Mouse (Mus musculus) v-Abl transformed pro-B cells (cell line): ENCODE data around the gene Nlgn2.

Source experiments
- in situ Hi-C, 2 experiments: fragments of 400-800 bp; cut with MboI; formaldehyde crosslinking; loops; one replicate each; pipeline ENCODE4 v1.15.1; 2025; ENCODE audit not compliant: unreplicated experiment in 2 of 2

Gene Nlgn2

GRCm38 (mm10) chr11:69835326-69835965 is 2.1 kb downstream of the Nlgn2 start:
- in situ Hi-C loops: no loop called here

DNA sequence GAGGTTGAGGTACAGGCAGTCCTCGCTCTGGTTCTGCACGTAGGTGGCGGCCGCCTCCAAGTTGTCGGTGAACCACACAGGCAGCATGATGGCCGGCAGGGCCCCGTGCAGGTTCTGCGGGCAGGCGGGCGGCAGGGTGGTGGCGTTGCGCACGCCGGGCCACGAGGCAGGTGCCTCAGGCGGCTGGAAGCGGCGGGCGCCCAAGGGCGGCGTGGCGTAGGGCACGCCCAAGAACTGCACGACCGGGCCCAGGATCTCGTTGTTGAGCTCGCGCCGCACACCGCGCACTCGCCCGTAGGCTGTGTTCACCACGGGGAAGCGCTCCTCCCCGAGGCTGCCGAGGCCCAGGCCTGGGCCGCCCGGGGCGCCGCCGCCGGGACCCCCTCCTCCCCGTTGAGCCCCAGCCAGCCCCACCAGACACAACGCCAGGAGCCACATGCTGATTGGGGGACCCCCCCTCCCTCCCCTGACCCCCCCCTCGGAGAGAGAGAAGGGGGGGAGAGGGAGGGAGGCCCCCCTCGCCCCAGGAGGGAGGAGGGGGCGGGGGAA is 3.5 kb downstream of the Nlgn2 start:
- in situ Hi-C loops: no loop called here

GRCm38 (mm10) chr11:69833554-69833953 is 4.0 kb downstream of the Nlgn2 start:
- in situ Hi-C loops: no loop called here

GRCm38 (mm10) chr11:69828832-69829231 is 8.8 kb downstream of the Nlgn2 start:
- in situ Hi-C loops: no loop called here

DNA sequence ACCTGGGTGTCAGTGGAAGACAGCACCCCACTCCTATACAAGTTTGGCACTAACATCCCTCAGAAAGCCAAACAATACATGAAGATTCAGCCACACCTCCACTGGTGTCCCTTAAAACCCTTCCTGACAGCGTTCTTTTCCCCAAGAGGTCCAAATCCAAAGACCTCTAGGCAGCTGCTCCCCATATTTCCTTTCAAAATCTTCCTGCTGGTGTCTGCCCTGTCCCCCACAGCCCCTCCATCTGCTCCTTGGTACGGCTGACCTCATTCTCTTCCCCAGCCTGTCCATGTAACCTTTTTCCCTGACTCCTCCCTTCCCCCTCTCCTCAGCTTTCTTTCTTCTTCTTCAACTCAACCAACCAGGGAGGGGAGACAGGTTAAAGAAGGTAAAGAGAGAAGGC is 14.1 kb downstream of the Nlgn2 start:
- in situ Hi-C loops: no loop called here

DNA sequence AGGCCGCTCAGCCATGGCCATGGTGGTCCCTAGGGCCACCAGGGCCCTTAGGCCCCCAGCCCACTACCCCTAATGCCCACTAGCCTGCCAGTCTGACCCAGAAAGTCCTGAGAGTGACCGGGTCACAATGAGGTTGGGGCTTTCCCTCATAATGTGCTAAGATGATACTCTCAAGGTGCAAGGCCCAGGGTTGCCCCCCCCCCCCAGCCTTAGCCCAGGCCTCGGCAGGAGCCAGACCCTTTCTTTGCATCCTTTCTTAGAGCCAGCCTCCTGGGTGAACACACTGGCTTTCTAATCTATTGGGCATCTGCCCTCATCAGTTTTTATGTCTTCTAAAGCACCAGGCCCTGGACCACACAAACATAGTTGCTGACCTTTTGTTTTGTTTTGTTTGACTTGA is 15.5 kb downstream of the Nlgn2 start, which contains the start of gene Spem1:
TSS of gene Spem1 (minus strand) at position 101 of the 400 bp plus-strand sequence.
- in situ Hi-C loops: no loop called here

- in situ Hi-C loops: no loop called here
These were observed 18.7 kb downstream of the Nlgn2 start for GRCm38 (mm10) chr11:69818871-69819270.

- in situ Hi-C loops: no loop called here
These were observed 19.2 kb downstream of the Nlgn2 start, which contains the start of gene Spem2 for GRCm38 (mm10) chr11:69818365-69818764. Gene Spem2 (minus strand): TSS chr11:69818465.

GRCm38 (mm10) chr11:69816520-69816919 is 21.1 kb downstream of the Nlgn2 start:
- in situ Hi-C loops: no loop called here

DNA sequence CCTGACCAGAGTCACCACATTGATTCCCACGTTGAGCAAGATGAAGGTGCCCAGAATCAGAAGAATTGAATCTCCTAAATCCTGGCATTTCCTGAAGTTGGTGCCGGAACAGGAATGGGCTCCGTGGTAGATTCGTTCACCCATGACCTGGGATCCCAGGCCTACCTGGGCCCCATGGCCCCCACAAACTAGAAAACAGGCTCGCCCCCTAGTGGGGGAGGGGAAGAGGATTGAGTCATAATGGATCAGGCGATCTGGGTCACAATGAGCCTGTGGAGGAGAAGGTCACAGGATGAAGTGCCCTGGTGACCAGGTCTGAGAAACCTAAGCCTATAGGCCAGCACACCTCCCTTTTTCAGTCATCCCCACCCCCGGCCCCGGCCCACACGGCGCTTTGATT is 22.4 kb downstream of the Nlgn2 start, which contains the start of gene Gm39566:
TSS of gene Gm39566 (minus strand) at position 144 of the 400 bp plus-strand sequence.
- in situ Hi-C loops: no loop called here

DNA sequence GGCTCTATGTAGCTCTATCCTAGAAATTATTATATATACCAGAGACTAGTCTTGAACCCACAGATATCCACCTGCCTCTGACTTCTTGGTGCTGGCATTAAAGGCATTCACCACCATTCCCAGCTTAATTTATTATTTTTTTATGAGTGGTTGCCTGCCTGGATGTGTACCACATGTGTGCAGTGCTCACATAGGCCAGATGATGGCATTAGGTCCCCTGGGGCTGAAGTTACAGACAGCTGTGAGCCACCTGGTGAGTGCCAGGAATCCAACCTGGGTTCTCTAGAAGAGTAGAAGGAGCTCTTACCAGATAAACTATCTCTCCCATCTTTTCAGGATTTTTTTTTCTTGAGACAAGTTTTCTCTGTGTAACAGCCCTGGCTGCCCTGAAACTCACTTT is 27.3 kb downstream of the Nlgn2 start:
- in situ Hi-C loops: no loop called here

DNA sequence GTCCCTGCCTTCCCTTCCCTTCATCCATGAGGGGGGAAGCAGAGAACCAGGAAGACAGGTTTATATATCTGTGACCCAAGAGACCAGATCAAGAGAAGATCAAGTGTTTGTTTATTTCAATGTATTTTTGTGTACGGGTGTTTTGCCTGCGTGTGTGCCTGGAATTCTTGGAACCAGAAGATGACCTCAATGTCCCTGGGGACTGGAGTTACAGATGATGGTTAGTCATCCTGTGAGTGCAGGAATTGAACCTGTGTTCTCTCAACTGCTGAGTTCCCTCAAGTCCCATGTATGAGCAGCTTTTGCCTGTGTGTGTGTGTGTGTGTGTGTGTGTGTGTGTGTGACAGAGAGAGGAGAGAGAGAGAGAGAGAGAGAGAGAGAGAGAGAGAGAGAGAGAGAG is 29.9 kb downstream of the Nlgn2 start:
- in situ Hi-C loops: loop anchor here in 1 of 2 experiments (5.0 kb wide), 2 partner anchors 35 to 70 kb away; partner anchors contain the start of gene Tmem95

GRCm38 (mm10) chr11:69806378-69806777 is 31.2 kb downstream of the Nlgn2 start:
- in situ Hi-C loops: loop anchor here in 1 of 2 experiments (5.0 kb wide), 2 partner anchors 36 to 71 kb away; partner anchors contain the start of gene Tmem95

DNA sequence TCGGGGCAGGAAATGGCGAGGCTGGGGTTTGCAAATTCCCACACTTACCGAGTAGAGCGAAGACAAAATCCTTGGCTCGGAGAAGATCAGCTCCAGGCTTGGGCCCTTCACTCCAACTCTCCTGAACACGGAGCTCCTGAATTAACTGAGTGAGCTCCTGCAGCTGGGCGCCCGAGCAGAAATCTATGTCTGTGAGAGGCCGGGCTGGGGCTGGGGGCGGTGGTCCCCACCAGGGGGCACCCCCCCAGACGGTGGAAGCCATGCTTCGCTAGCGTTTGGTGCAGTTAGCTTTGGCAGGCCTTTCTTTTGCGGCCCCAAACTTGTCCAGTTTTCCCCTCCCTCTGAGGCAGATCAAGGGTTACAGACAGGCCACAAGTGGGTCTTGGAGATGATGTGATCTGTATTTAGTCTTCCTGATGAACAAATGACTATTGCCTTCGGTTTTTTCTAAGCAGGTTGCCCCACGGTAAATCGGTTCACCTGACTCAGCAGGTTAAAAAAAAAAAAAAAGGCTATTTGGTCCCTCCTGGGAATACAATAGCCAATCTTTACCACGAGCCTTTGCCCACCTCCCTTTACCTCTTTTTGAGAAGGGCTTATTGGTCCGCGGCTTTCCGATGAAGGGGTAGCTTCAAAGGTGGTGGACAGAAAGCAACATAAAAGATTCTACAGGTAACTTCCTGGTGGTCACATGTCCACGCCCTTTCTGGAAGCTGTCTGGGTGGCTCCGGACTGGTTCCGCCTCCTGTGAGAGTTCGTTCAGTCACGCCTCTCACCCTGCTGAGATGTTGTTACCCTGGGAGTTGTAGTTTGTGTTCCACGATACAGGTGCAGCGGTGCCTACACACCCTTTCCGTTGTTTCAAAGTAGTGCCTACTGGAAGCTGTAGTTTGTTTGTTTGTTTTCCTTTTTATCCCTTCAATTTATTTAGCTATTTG is 32.3 kb downstream of the Nlgn2 start, which contains the start of gene Tmem102:
TSS of gene Tmem102 (minus strand) at position 653 of the 938 bp plus-strand sequence.
- in situ Hi-C loops: loop anchor here (5.0 kb wide), 3 partner anchors 37 to 72 kb away; partner anchors contain the start of genes Polr2a (in 2 of the 2) and Tmem95 (in 2 of the 2)

- in situ Hi-C loops: loop anchor here (5.0 kb wide), 2 partner anchors 47 to 73 kb away; partner anchors contain the start of genes Polr2a (in 2 of the 2) and Tmem95 (in 1 of the 2)
These were observed 33.0 kb downstream of the Nlgn2 start for GRCm38 (mm10) chr11:69804652-69804940.

DNA sequence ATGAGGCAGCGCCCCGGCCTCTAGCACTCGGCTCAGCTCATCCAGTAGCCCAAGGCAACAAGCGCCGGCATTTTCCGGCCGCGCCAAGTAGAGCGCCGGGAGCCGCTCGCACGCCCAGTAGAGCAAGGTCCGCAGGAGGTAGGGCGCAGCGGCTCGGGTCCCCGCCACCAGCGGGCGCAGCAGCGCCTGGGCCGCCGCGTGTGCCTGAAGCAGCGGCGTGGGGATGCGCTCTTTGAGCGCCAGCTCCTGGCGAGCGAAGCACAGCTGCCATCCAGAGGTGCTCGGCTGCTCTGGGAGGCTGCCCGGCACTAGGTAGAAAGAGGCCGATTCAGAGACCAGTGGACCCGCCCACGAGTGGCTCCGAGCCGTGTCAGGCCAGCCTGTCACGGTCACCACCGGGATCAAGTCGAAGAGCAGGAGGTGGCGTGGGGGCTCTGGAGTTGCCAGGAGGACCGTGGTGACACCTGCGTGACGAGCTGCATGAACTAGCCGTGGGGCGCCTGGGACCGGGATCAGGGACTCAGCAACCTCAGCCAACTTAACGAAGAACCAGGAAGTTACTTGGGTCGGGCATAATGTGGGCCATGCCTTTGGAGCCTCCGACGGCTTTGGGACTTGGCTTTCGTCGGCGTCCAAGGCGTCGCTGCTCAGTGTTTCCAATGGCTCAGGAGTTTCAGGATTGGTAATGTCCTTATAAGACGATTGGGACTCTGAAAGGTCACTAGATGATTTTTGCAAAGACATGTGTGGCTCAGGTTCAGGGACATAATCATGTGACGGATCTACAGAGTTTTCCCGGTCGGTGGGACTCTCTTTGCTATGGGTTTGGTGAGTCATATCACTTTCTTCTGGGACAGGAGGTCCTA is 33.6 kb downstream of the Nlgn2 start:
- in situ Hi-C loops: loop anchor here (5.0 kb wide), 2 partner anchors 47 to 73 kb away; partner anchors contain the start of genes Polr2a (in 2 of the 2) and Tmem95 (in 1 of the 2)

DNA sequence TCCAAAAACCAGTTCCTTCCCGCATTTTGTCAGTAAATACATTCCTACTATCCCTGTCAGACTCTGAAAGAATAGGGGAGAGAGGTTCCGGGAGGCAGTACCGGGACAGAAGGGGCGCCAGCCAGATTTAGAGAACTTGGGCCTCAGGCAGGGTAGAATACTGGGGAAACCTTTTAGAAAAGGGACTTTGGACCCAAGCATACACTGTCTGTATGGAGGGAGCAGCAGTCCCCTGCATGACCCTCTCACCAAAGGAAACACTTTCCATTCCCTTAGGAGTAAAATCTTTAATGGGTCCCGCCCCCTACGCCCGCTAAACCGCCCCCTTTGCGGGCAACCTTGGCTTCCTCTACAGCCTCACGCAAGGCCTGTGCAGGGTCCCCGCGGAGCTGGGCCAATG is 34.3 kb downstream of the Nlgn2 start:
- in situ Hi-C loops: loop anchor here (5.0 kb wide), 2 partner anchors 46 to 74 kb away; partner anchors contain the start of genes Polr2a (in 2 of the 2) and Tmem95 (in 1 of the 2)

DNA sequence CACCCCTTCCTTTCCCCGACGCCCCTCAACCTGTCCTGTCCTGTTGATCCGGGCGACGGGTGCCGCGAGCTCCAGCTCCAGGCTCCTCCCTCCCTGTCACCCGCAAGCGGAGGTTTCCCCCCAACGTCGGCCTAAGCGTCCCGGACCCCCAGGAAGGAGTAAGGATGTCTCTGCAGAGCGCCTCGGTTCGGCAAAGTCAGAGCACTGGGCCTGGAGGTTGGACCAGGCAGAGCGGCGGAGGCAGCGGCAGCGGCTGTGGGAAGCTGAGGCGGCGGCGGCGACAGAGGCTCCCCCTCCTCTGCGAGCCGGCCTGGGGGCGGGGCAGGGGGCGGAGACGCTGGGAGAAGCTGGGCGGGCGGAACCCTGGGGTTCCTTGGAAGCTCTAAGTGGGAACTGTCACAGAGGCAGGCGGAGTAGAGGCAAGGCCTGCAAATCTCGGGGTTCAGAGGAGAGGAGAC is 34.9 kb downstream of the Nlgn2 start:
- in situ Hi-C loops: loop anchor here (5.0 kb wide), 2 partner anchors 45 to 75 kb away; partner anchors contain the start of genes Polr2a (in 2 of the 2) and Tmem95 (in 1 of the 2)

DNA sequence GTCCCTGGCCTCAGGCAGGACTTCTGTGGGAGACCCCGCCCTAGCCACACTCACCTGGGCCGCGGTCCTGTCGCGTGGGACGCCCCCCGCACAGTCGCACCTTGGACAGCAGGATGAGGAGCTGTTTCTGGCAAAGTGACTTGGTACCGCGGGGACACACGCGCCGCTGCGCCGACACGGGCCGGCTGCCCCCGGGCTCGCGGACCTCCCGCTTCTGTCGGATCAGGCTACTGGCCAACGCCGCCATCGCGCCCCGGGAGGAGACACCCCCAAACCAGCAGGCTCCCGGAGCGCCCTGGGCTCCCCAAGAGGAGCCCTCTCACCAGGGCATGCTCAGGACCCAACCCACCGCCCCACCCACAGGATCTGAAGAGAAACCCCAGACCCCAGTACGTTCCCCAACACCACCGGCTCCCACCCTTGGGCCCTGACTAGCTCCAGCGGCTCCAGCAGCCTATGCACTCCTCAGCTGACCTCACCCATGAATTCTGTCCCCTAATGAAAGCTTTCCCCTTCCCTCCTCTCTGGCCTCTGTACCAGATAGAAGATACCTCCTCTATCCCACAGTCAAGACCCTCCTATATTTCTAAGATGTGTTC is 36.1 kb downstream of the Nlgn2 start, which contains the start of gene Fgf11:
TSS of gene Fgf11 (minus strand) at position 479 of the 599 bp plus-strand sequence.
- in situ Hi-C loops: loop anchor here (5.0 kb wide), 2 partner anchors 44 to 76 kb away; partner anchors contain the start of genes Polr2a (in 2 of the 2) and Tmem95 (in 1 of the 2)
